Mouse (Mus musculus) testis, adult 2 months (tissue): Measurements from ENCODE around the gene Eif2d.

Source experiments
- CTCF ChIP-seq: fragments of 200-500 bp; IDR thresholded peaks from 2 replicates; pipeline ENCODE4 v1.5.1; 2012; ENCODE audit warnings: low read depth, mild to moderate bottlenecking, inconsistent platforms, low read length, moderate library complexity; ENCODE audit not compliant: control insufficient read depth, insufficient read depth, insufficient replicate concordance
- POLR2A ChIP-seq: fragments of 200-500 bp; IDR thresholded peaks from 2 replicates; pipeline ENCODE4 v1.6.1; 2012; ENCODE audit warnings: low read depth, mild to moderate bottlenecking, inconsistent platforms, low read length, moderate library complexity; ENCODE audit not compliant: control insufficient read depth

DNA sequence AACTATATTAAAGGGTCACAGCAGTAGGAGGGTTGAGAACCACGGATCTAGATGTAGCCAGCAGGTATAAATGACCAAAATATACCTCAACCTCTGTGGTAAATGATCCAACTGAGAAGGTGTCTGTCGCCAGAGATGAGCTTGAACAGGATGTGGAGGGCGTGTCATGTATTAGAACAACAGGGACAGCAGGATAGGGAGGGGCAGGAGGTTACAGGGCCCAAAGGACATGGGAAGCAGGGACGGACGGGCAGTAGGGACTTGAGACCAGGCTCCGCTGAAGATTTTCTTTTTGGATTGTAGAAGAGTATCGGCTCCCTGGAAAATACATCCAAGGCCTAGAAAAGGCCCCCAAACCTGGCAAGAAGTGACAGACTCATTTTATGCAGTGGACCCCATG, 20.0 kb downstream of the Eif2d start:
- no peak for TF ChIP-seq CTCF
- TF ChIP-seq POLR2A: no peak
